In the genomic region with DNA sequence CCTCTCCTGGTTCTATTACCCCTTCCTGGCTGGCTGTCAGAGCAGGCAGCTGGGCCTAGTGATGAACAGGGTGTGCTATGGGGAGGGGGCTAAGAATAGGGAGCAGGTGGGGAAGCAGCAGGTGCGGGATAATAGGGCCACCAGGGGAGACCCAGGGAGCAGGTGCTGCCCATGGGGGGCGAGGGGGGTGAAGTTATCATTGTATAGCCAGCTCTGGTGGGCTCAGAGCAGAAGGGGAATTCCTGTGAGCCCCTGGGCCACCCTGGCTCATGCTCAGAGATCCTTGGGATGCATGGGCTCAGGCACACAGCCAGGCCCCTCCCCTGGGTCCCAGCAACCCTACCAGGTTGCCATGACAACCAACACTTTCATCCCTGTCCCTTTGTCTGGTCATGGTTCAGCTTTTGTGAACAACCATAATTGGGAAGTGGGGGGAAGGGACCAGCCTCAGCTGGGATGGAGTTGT, we compare ENCODE assay signal across 11 mouse cellular contexts. TPM values are rescaled to one million over a fixed set of nuclear protein-coding genes. Genes with fewer than 3 reads are reported as not detected.
DNase-seq lines count a peak whose midpoint lies in the region; ATAC-seq and TF ChIP-seq lines count a peak whose summit lies in the region.
"Had no signal": no experiment of that assay in that cellular context is flagged by ENCODE, and none has a peak within 500 bp of the region (broad histone marks: within the 10 kb centered on the region; RNA-seq: fewer than 3 reads in every experiment).

No protein-coding gene starts in this region.

- H3K4me3 ChIP-seq in embryonic facial prominence, embryonic 14.5 days (ENCODE audit: low read depth, low read length): no peak overlapping the region
- no peak overlapping the region for H3K4me3 ChIP-seq in hindbrain, postnatal 0 days (ENCODE audit: low read length)
- H3K4me3 ChIP-seq: stomach, embryonic 15.5 days had no signal

- TF ChIP-seq CTCF in hindbrain, postnatal 0 days (IDR thresholded peaks at IDR 0.05; ENCODE audit: low read depth): no peak

- no peak overlapping the region for H3K27ac ChIP-seq in embryonic facial prominence, embryonic 14.5 days (replicated peaks; ENCODE audit: low read depth, low read length)
- peak overlapping the region; percentile 42 for H3K27ac ChIP-seq in hindbrain, postnatal 0 days
- H3K27ac ChIP-seq: kidney, postnatal 0 days; stomach, embryonic 15.5 days had no signal

- H3K27me3 ChIP-seq in embryonic facial prominence, embryonic 14.5 days (replicated peaks; ENCODE audit: control insufficient read depth, insufficient read depth, low read length): no peaks in the 10 kb centered on the region
- H3K27me3 ChIP-seq in hindbrain, postnatal 0 days (ENCODE audit: insufficient read depth, low read length): no peaks in the 10 kb centered on the region
- H3K27me3 ChIP-seq: stomach, embryonic 15.5 days had no signal

- peak; percentile 82 for ATAC-seq in embryonic facial prominence, embryonic 14.5 days (ENCODE audit: low read depth)
- peak; percentile 90 for ATAC-seq in hindbrain, postnatal 0 days
- ATAC-seq in monocyte, adult 5-6 weeks (replicated peaks; ENCODE audit: insufficient number of reproducible peaks, low FRiP score, low TSS enrichment, poor library complexity, severe bottlenecking): no peak
- no peak for ATAC-seq in granulocyte monocyte progenitor cell, adult 5-6 weeks (replicated peaks; ENCODE audit: poor library complexity, severe bottlenecking)

- H3K36me3 ChIP-seq in embryonic facial prominence, embryonic 14.5 days (ENCODE audit: control insufficient read depth, insufficient read depth, low read length): no peaks in the 10 kb centered on the region
- no peaks in the 10 kb centered on the region for H3K36me3 ChIP-seq in hindbrain, postnatal 0 days (ENCODE audit: insufficient read depth, low read length)
- H3K36me3 ChIP-seq: stomach, embryonic 15.5 days had no signal

- H3K4me1 ChIP-seq in embryonic facial prominence, embryonic 14.5 days (ENCODE audit: control insufficient read depth, insufficient read depth, low read length): 0 out of 2 replicates have a peak, but pooled peaks cover 4% of the 10 kb centered on the region
- peaks cover 11% of the 10 kb centered on the region for H3K4me1 ChIP-seq in hindbrain, postnatal 0 days (ENCODE audit: insufficient read depth, low read length)
- H3K4me1 ChIP-seq: stomach, embryonic 15.5 days had no signal

- no peak overlapping the region for H3K4me2 ChIP-seq in embryonic facial prominence, embryonic 14.5 days (ENCODE audit: low read depth, low read length)
- H3K4me2 ChIP-seq in hindbrain, postnatal 0 days (ENCODE audit: low read depth, low read length): no peak overlapping the region
- H3K4me2 ChIP-seq: stomach, embryonic 15.5 days had no signal

- peak; percentile 63 to 73 for DNase-seq in right cerebral cortex, postnatal 10 days (ENCODE audit: low spot score in 2 of 2)
- DNase-seq in right cerebral cortex, postnatal 14 days: no peak
- peak; percentile 69 for DNase-seq in embryonic facial prominence, embryonic 14.5 days (ENCODE audit: low spot score)
- DNase-seq in hindbrain, postnatal 0 days (ENCODE audit: low spot score): peak; percentile 87
- DNase-seq in retina, postnatal 1 day: peak; percentile 89
- no peak for DNase-seq in natural killer cell, adult 2 months (ENCODE audit: low spot score in 2 of 2)
- DNase-seq: lung, postnatal 10 days had no signal

- H3K9ac ChIP-seq in embryonic facial prominence, embryonic 14.5 days (ENCODE audit: low read depth, low read length): no peak overlapping the region
- no peak overlapping the region for H3K9ac ChIP-seq in hindbrain, postnatal 0 days (replicated peaks; ENCODE audit: low read length)
- H3K9ac ChIP-seq: stomach, embryonic 15.5 days had no signal

- WGBS in embryonic facial prominence, embryonic 14.5 days: 52% methylated on average over 2 of the region's 2 CpGs
- 16% methylated on average over 2 of the region's 2 CpGs for WGBS in hindbrain, postnatal 0 days

- H3K9me3 ChIP-seq in embryonic facial prominence, embryonic 14.5 days (ENCODE audit: control insufficient read depth, low read length): no peaks in the 10 kb centered on the region
- H3K9me3 ChIP-seq in hindbrain, postnatal 0 days (ENCODE audit: low read length): no peaks in the 10 kb centered on the region
- H3K9me3 ChIP-seq: stomach, embryonic 15.5 days had no signal

RNA-seq across cellular contexts. Expression of a gene that starts 30.2 kb away (rescaled TPM):
- 0.16 and 0.24 TPM in 2 replicates for polyA plus RNA-seq in embryonic facial prominence, embryonic 14.5 days (2014; fragmentation: Nextera tagmentation; extraction: Ambion mirVana)
- total RNA-seq in hindbrain, postnatal 0 days (2014; rRNA removed): 0.54 and 1.3 TPM in 2 replicates
- polyA plus RNA-seq in hindbrain, postnatal 0 days (2015; fragmentation: Nextera tagmentation; extraction: Ambion mirVana): 0.73 and 1.0 TPM in 2 replicates
- total RNA-seq in monocyte, adult 5-6 weeks (2017): not detected in 3 replicates
- not detected in 2 replicates for total RNA-seq in granulocyte monocyte progenitor cell, adult 5-6 weeks (2014; fragmentation: Nextera tagmentation)
- total RNA-seq in granulocyte monocyte progenitor cell, adult 5-6 weeks (2017): not detected in 2 replicates

RNA-seq across cellular contexts. Expression of a gene that starts 31.1 kb away (rescaled TPM):
- 1.9 and 2.1 TPM in 2 replicates for polyA plus RNA-seq in embryonic facial prominence, embryonic 14.5 days (2014; fragmentation: Nextera tagmentation; extraction: Ambion mirVana)
- total RNA-seq in hindbrain, postnatal 0 days (2014; rRNA removed): 1.3 and 1.8 TPM in 2 replicates
- polyA plus RNA-seq in hindbrain, postnatal 0 days (2015; fragmentation: Nextera tagmentation; extraction: Ambion mirVana): 1.2 and 1.7 TPM in 2 replicates
- 0.29 to 3.0 TPM (median 0.97 TPM) in 3 replicates for total RNA-seq in monocyte, adult 5-6 weeks (2017)
- total RNA-seq in granulocyte monocyte progenitor cell, adult 5-6 weeks (2014; fragmentation: Nextera tagmentation): 0.26 TPM in 1 of 2 replicates, not detected in the other
- 0.56 and 2.6 TPM in 2 replicates for total RNA-seq in granulocyte monocyte progenitor cell, adult 5-6 weeks (2017)

RNA-seq across cellular contexts. Expression of a gene that starts 43.9 kb away (rescaled TPM):
- polyA plus RNA-seq in embryonic facial prominence, embryonic 14.5 days (2014; fragmentation: Nextera tagmentation; extraction: Ambion mirVana): 25.5 and 27.9 TPM in 2 replicates
- total RNA-seq in hindbrain, postnatal 0 days (2014; rRNA removed): 240 and 243 TPM in 2 replicates
- polyA plus RNA-seq in hindbrain, postnatal 0 days (2015; fragmentation: Nextera tagmentation; extraction: Ambion mirVana): 29.1 and 32.6 TPM in 2 replicates
- 75.8 to 89.5 TPM (median 88.3 TPM) in 3 replicates for total RNA-seq in monocyte, adult 5-6 weeks (2017)
- 59.4 and 68.2 TPM in 2 replicates for total RNA-seq in granulocyte monocyte progenitor cell, adult 5-6 weeks (2014; fragmentation: Nextera tagmentation)
- total RNA-seq in granulocyte monocyte progenitor cell, adult 5-6 weeks (2017): 68.6 and 86.0 TPM in 2 replicates

Comparison
In these comparisons a context has a peak if more than half of its experiments do, and no peak if none do; other contexts are left out.
1. DNase-seq: peak in right cerebral cortex, postnatal 10 days (2 of 2), embryonic facial prominence, embryonic 14.5 days (single experiment), hindbrain, postnatal 0 days (single experiment) and retina, postnatal 1 day (single experiment); none in right cerebral cortex, postnatal 14 days (single experiment) and natural killer cell, adult 2 months (0 of 2).
2. ATAC-seq: peak in embryonic facial prominence, embryonic 14.5 days (single experiment) and hindbrain, postnatal 0 days (single experiment); none in monocyte, adult 5-6 weeks (single experiment) and granulocyte monocyte progenitor cell, adult 5-6 weeks (single experiment).